Mouse (Mus musculus) kidney, embryonic 15.5 days (tissue): Measurements from ENCODE around the gene Caskin2. TPM values are rescaled to one million over a fixed set of nuclear protein-coding genes. Genes with fewer than 3 reads are reported as not detected.

Experiments used
- ATAC-seq: fragments of 200-750 bp; cut with Nextera tagmentation; replicated peaks from 2 replicates; pipeline ENCODE4 v1.8.0; 2017; ENCODE audit warnings: moderate TSS enrichment; ENCODE audit not compliant: low FRiP score
- H3K27ac ChIP-seq: fragments of 300-500 bp; sonication (generic); 2 replicates; pipeline ENCODE4 v1.5.1; 2015; ENCODE audit warnings: mild to moderate bottlenecking, inconsistent platforms
- H3K27me3 ChIP-seq: fragments of 300-500 bp; sonication (generic); 2 replicates; pipeline ENCODE4 v1.6.1; 2015; ENCODE audit warnings: inconsistent platforms
- H3K36me3 ChIP-seq: fragments of 300-500 bp; sonication (generic); 2 replicates; pipeline ENCODE4 v1.6.1; 2015; ENCODE audit warnings: inconsistent platforms
- H3K4me1 ChIP-seq: fragments of 300-500 bp; sonication (generic); 2 replicates; pipeline ENCODE4 v1.6.1; 2015; ENCODE audit warnings: inconsistent platforms
- H3K4me2 ChIP-seq: fragments of 300-500 bp; sonication (generic); 2 replicates; pipeline ENCODE4 v1.6.1; 2015; ENCODE audit warnings: moderate library complexity, mild to moderate bottlenecking, inconsistent platforms
- H3K4me3 ChIP-seq: fragments of 300-500 bp; sonication (generic); replicated peaks from 2 replicates; pipeline ENCODE4 v1.5.1; 2015; ENCODE audit warnings: mild to moderate bottlenecking, inconsistent platforms
- H3K9ac ChIP-seq: fragments of 300-500 bp; sonication (generic); 2 replicates; pipeline ENCODE4 v1.6.1; 2015; ENCODE audit warnings: mild to moderate bottlenecking, inconsistent platforms
- H3K9me3 ChIP-seq: fragments of 300-500 bp; sonication (generic); replicated peaks from 2 replicates; pipeline ENCODE4 v1.6.1; 2016; ENCODE audit warnings: inconsistent platforms
- WGBS: fragments of 180-500 bp; shearing (Covaris S2); methylation state at CpG from one replicate; pipeline ENCODE4 v1.1.7; 2015; ENCODE audit warnings: mixed read lengths; 5-methylcytosine and 5-hydroxymethylcytosine counted together
- polyA plus RNA-seq: library from polyadenylated mRNA; unstranded; fragments of >200 nt; fragmentation: Nextera tagmentation; extraction: Ambion mirVana; gene quantifications from 2 replicates; pipeline ENCODE4 v1.2.1, GENCODE M21; 2015

Caskin2 gene
- polyA plus RNA-seq, 1 experiment from 2014 or later, result 20.9 TPM

- peaks cover 13% of the 10 kb centered on the region for H3K36me3 ChIP-seq
- peak overlapping the region; percentile 93 for H3K27ac ChIP-seq
- 84% methylated on average over 6 of the region's 6 CpGs for WGBS
Observed at GRCm38 (mm10) chr11:115841044-115841443, 27.6 kb upstream of the Caskin2 start.

GRCm38 (mm10) chr11:115839732-115840131, 26.3 kb upstream of the Caskin2 start:
- WGBS, result 76% methylated on average over 3 of the region's 3 CpGs

More at GRCm38 (mm10) chr11:115841044-115841443, 27.6 kb upstream of the Caskin2 start:
- Histone ChIP-seq H3K9me3 (0 out of 2 replicates have a peak, but pooled peaks cover 5% of the 10 kb centered on the region), H3K9ac (no peak overlapping the region), H3K27me3 (no peaks in the 10 kb centered on the region), H3K4me1 (peaks cover 77% of the 10 kb centered on the region), H3K4me3 (no peak overlapping the region), H3K4me2 (no peak overlapping the region)
- no peak for ATAC-seq

GRCm38 (mm10) chr11:115838895-115839311, 25.5 kb upstream of the Caskin2 start:
- H3K36me3 ChIP-seq, result no peaks in the 10 kb centered on the region
- no peaks in the 10 kb centered on the region for H3K9me3 ChIP-seq
- no peak for ATAC-seq
- H3K4me1 ChIP-seq, result peaks cover 83% of the 10 kb centered on the region
- H3K27ac ChIP-seq, result peak overlapping the region; percentile 49
- H3K9ac ChIP-seq, result no peak overlapping the region
- no peaks in the 10 kb centered on the region for H3K27me3 ChIP-seq
- WGBS, result 35% methylated on average over 4 of the region's 4 CpGs
- H3K4me3 ChIP-seq, result no peak overlapping the region
- H3K4me2 ChIP-seq, result no peak overlapping the region

More at GRCm38 (mm10) chr11:115839732-115840131, 26.3 kb upstream of the Caskin2 start:
- no peak overlapping the region for H3K4me3 ChIP-seq
- peaks cover under 1% of the 10 kb centered on the region; the same call in 1 of the 2 replicates for H3K36me3 ChIP-seq
- H3K9me3 ChIP-seq, result no peaks in the 10 kb centered on the region
- H3K27ac ChIP-seq, result peak overlapping the region; percentile 49
- H3K4me2 ChIP-seq, result no peak overlapping the region
- H3K27me3 ChIP-seq, result no peaks in the 10 kb centered on the region
- 0 out of 2 replicates have a peak overlapping the region, but pooled peaks have one; percentile 22 for H3K9ac ChIP-seq
- peaks cover 83% of the 10 kb centered on the region for H3K4me1 ChIP-seq
- no peak for ATAC-seq

DNA sequence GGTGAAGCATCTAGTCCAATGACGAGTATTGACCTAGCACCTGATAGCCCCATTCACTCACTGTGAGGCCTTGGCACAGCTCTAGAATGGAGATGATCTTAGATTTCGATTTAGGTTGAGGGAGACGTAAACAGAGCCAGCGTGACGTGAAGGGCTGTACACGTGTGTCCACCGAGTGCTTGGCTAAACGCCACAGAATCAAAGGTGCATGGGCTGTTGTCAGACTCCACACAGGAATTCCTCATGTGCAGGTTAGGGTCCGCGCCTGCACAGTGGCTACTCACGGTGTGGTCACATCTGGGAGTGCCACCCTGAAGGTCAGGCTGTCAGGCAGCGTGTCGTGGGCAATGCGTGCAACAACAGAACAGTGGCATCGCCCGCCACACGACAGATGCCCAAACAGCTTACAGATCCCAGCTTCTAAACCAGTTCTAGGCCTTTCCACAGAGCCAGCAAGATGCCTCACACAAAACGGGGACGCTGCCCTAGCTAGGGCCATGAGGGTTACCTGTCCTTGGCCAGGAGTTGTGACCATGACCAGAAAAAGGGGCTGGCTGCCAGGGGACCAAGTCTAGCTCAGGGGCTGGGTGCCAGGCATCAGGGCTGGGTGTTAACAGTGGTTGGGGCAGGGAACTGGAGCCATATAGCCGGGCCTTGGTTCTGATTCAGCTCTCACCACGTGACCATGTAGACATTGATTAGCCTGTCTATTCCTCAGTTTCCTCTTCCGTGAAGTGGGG, 24.3 kb upstream of the Caskin2 start:
- 89% methylated on average over 22 of the region's 22 CpGs for WGBS
- Histone ChIP-seq H3K4me2 (no peak overlapping the region), H3K27ac (no peak overlapping the region), H3K36me3 (no peaks in the 10 kb centered on the region), H3K9me3 (no peaks in the 10 kb centered on the region), H3K4me3 (no peak overlapping the region), H3K4me1 (peaks cover 85% of the 10 kb centered on the region), H3K9ac (no peak overlapping the region), H3K27me3 (no peaks in the 10 kb centered on the region)
- ATAC-seq, result no peak

DNA sequence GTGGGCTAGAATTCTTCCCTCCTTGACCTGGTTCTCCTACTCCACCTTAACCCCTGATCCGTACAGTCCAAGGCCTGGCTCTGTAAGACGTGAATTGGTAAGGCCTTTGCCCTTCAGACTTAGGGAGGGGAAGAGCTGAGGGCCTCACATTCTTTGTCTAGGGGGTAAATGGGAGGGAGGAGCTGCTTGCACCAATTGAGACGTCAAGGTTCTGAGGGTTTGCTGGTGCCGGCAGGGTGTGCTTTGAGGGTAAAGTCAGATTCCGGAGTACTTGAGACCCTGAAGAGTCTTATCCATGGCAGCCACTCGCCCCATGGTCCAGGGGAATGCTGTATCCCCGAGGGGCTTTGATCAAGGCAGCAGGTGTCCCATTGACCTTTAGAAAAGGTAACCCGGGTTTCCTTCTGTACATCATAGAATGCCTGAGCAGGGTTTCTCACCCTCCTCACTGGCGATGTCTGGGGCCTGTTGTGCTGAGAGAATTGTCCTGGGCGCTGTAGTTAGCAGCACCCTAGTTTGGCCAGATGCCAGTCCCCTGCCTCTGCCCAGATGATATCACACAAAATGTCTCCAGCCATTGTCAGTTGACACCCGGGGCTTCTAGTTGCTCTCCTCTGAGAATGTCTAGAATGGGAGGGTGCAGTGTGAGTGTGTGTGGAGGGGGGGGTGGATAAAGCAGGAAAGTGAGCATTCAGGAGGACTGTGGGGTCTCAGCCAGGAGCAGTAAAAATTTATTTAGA, 23.4 kb upstream of the Caskin2 start:
- 45% methylated on average over 11 of the region's 11 CpGs for WGBS
- no peak for ATAC-seq
- Histone ChIP-seq H3K27ac (peak overlapping the region; percentile 91), H3K4me1 (peaks cover 85% of the 10 kb centered on the region), H3K4me3 (no peak overlapping the region), H3K36me3 (no peaks in the 10 kb centered on the region), H3K27me3 (no peaks in the 10 kb centered on the region), H3K9me3 (no peaks in the 10 kb centered on the region), H3K4me2 (no peak overlapping the region), H3K9ac (no peak overlapping the region)

GRCm38 (mm10) chr11:115834033-115834432, 20.6 kb upstream of the Caskin2 start:
- Histone ChIP-seq H3K4me2 (peak overlapping the region; percentile 40), H3K9ac (peak overlapping the region; percentile 27; the same call in 1 of the 2 replicates), H3K27me3 (no peaks in the 10 kb centered on the region), H3K4me1 (peaks cover 90% of the 10 kb centered on the region), H3K9me3 (no peaks in the 10 kb centered on the region), H3K36me3 (no peaks in the 10 kb centered on the region), H3K4me3 (no peak overlapping the region), H3K27ac (peak overlapping the region; percentile 91)
- 47% methylated on average over 6 of the region's 6 CpGs for WGBS
- no peak for ATAC-seq

- no peak overlapping the region for H3K4me3 ChIP-seq
- H3K36me3 ChIP-seq, result no peaks in the 10 kb centered on the region
- H3K27me3 ChIP-seq, result no peaks in the 10 kb centered on the region
- no peak overlapping the region for H3K9ac ChIP-seq
- H3K4me1 ChIP-seq, result peaks cover 90% of the 10 kb centered on the region
- no peak for ATAC-seq
- H3K4me2 ChIP-seq, result peak overlapping the region; percentile 40
- no peaks in the 10 kb centered on the region for H3K9me3 ChIP-seq
- peak overlapping the region; percentile 91 for H3K27ac ChIP-seq
- 10% methylated on average over 8 of the region's 8 CpGs for WGBS
Observed at GRCm38 (mm10) chr11:115833021-115833513, 19.6 kb upstream of the Caskin2 start.

GRCm38 (mm10) chr11:115832523-115832922, 19.1 kb upstream of the Caskin2 start:
- H3K9ac ChIP-seq, result no peak overlapping the region
- 3% methylated on average over 8 of the region's 8 CpGs for WGBS
- peak overlapping the region; percentile 40 for H3K4me2 ChIP-seq
- H3K4me3 ChIP-seq, result no peak overlapping the region
- peak; percentile 50; the same call in 1 of the 2 replicates for ATAC-seq
- H3K4me1 ChIP-seq, result peaks cover 90% of the 10 kb centered on the region
- H3K36me3 ChIP-seq, result no peaks in the 10 kb centered on the region
- H3K9me3 ChIP-seq, result no peaks in the 10 kb centered on the region
- peak overlapping the region; percentile 91 for H3K27ac ChIP-seq
- H3K27me3 ChIP-seq, result no peaks in the 10 kb centered on the region

DNA sequence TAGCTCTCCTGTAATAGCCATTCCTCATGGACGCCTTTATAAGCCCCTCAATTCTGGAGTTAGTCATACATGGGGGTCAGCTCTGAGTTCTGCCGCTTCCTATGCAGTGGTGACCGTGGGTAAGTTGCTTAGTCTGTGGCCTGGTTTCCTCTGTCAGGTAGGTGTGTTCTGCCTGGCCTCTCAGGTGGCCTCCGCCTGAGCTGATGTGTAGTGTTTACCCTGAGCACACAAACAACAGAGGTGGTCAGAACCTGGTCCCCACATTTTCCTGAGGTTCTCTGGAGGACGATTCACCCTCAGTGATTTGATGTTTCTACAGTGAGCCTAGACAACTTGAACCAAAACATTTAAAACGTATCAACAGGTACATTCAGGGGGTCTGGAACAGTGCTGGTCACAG, 18.6 kb upstream of the Caskin2 start:
- peaks cover 88% of the 10 kb centered on the region for H3K4me1 ChIP-seq
- no peak overlapping the region for H3K4me3 ChIP-seq
- H3K27ac ChIP-seq, result peak overlapping the region; percentile 91
- no peak overlapping the region for H3K9ac ChIP-seq
- no peaks in the 10 kb centered on the region for H3K9me3 ChIP-seq
- H3K27me3 ChIP-seq, result no peaks in the 10 kb centered on the region
- no peak for ATAC-seq
- peak overlapping the region; percentile 40 for H3K4me2 ChIP-seq
- no peaks in the 10 kb centered on the region for H3K36me3 ChIP-seq
- 47% methylated on average over 6 of the region's 6 CpGs for WGBS

DNA sequence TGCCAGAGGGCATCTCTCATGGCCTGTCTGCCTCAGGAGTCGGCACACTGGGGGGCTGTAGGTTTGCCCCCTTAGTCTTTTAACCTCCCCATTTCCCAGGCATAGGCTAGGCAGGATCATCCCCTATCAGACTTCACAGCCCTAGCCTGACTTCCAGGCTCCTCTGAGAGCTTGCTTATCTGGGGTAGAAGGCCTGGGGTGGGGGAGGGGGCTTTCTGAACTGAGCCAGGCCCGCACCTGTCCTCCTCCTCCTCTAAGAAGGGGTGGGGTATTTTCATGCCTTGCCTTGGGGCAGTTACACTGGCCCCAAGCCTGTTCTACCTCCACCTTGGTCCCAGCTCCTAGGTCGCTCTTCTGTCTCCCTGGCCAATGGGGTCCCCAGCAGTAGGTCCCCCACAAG, 18.1 kb upstream of the Caskin2 start:
- Histone ChIP-seq H3K4me1 (peaks cover 87% of the 10 kb centered on the region), H3K27ac (peak overlapping the region; percentile 91), H3K4me3 (no peak overlapping the region), H3K27me3 (no peaks in the 10 kb centered on the region), H3K36me3 (no peaks in the 10 kb centered on the region), H3K9me3 (no peaks in the 10 kb centered on the region), H3K4me2 (peak overlapping the region; percentile 40), H3K9ac (no peak overlapping the region)
- ATAC-seq, result 0 out of 2 replicates have a peak, but pooled peaks have one; percentile 4
- WGBS, result 42% methylated on average over 3 of the region's 3 CpGs

DNA sequence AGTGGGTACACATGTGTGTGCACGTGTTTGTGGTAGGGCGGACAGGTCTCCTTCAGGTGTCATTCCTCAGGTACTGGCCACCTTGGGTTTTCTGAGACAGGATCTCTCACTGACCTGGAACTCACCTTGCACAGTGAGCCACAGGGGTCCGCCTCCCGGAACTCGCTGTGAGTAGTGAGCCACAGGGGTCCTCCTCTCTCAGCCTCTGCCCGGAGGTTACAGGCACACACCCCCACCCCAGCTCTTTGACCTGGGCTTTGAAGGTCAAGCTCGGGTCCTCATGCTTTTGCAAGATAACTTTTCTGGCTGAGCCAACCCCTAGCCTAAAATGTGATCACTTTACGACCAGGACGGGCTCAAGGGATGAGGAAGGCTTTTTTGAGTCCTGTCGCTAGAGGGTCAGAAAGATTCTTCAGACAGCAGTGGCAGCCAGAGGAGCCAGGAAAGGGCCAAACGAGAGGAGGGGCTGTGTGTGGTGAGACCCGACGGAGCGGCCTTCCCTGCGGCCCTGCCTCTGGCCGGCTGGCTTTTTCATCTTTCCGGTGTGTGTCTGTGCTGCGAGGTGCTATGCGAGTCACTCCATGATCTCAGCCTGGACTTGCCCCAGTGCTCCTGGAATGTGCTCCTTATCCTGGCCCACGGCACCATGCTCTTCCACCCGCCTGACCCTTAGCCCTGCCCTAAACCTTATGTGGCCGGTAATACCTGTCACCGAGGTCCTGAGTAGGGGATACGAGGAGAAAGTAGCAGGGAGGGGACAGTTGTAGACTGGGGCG, 17.3 kb upstream of the Caskin2 start:
- Histone ChIP-seq H3K9me3 (no peaks in the 10 kb centered on the region), H3K4me1 (peaks cover 79% of the 10 kb centered on the region), H3K27me3 (no peaks in the 10 kb centered on the region), H3K27ac (peak overlapping the region; percentile 91), H3K36me3 (no peaks in the 10 kb centered on the region), H3K9ac (0 out of 2 replicates have a peak overlapping the region, but pooled peaks have one; percentile 3), H3K4me2 (peak overlapping the region; percentile 40), H3K4me3 (no peak overlapping the region)
- ATAC-seq, result 0 out of 2 replicates have a peak, but pooled peaks have one; percentile 16
- 25% methylated on average over 25 of the region's 25 CpGs for whole genome bisulfite sequencing
